ENCODE assay signal across 9 mouse cellular contexts in genomic region chr19:44474158-44474557, GRCm38 (mm10). TPM values are rescaled to one million over a fixed set of nuclear protein-coding genes. Genes with fewer than 3 reads are reported as not detected.
DNase-seq lines count a peak whose midpoint lies in the region; ATAC-seq lines count a peak whose summit lies in the region.
"Had no signal": no experiment of that assay in that cellular context is flagged by ENCODE, and none has a peak within 500 bp of the region (broad histone marks: within the 10 kb centered on the region; RNA-seq: fewer than 3 reads in every experiment).

No protein-coding gene starts in this region.

- 2% methylated on average over 10 of the region's 10 CpGs for WGBS in liver, embryonic 12.5 days (ENCODE audit: insufficient replicate concordance)

- H3K4me3 ChIP-seq in liver, embryonic 12.5 days, result no peak overlapping the region
- H3K4me3 ChIP-seq: limb, embryonic 12.5 days had no signal

- H3K9ac ChIP-seq in liver, embryonic 12.5 days, result no peak overlapping the region
- H3K9ac ChIP-seq: limb, embryonic 12.5 days had no signal

- H3K36me3 ChIP-seq in liver, embryonic 12.5 days, result no peaks in the 10 kb centered on the region
- H3K36me3 ChIP-seq: limb, embryonic 12.5 days had no signal

- no peak overlapping the region for H3K4me2 ChIP-seq in liver, embryonic 12.5 days
- H3K4me2 ChIP-seq: limb, embryonic 12.5 days had no signal

- H3K27ac ChIP-seq in liver, embryonic 12.5 days, result no peak overlapping the region
- H3K27ac ChIP-seq: limb, embryonic 12.5 days had no signal

- 0 out of 2 replicates have a peak, but pooled peaks have one; percentile 42 for ATAC-seq in liver, embryonic 12.5 days

- peaks cover 19% of the 10 kb centered on the region; the same call in 1 of the 2 replicates for H3K27me3 ChIP-seq in liver, embryonic 12.5 days (replicated peaks)
- H3K27me3 ChIP-seq: limb, embryonic 12.5 days had no signal

- DNase-seq in 416B (ENCODE audit: low read depth) (peak; percentile 80), MEL-GATA-1-ER (ENCODE audit: extremely low read depth, low read depth) (peak; percentile 76)
- peak; percentile 73 to 76 for DNase-seq in cerebellum, adult 18-20 months
- DNase-seq in gastrocnemius, adult 18-20 months (ENCODE audit: low spot score), result peak; percentile 92
- DNase-seq in kidney, postnatal 14 days, result peak; percentile 82
- DNase-seq in retina, adult 2 months (ENCODE audit: low read depth, low spot score), result peak; percentile 26
- peak; percentile 85 for DNase-seq in thymus, postnatal 25 days

- H3K4me1 ChIP-seq in liver, embryonic 12.5 days, result no peaks in the 10 kb centered on the region
- H3K4me1 ChIP-seq: limb, embryonic 12.5 days had no signal

- H3K9me3 ChIP-seq in liver, embryonic 12.5 days (replicated peaks), result no peaks in the 10 kb centered on the region
- H3K9me3 ChIP-seq: limb, embryonic 12.5 days had no signal

RNA-seq across cellular contexts. Expression of gene Wnt8b, which starts 19.1 kb away (rescaled TPM):
- not detected for total RNA-seq in gastrocnemius, adult 18-20 months (2021)
- polyA plus RNA-seq in liver, embryonic 12.5 days (2016; fragmentation: Nextera tagmentation; extraction: Ambion mirVana), result not detected in 2 replicates
- polyA plus RNA-seq: limb, embryonic 12.5 days had no signal

Comparison
In these comparisons a context has a peak if more than half of its experiments do, and no peak if none do; other contexts are left out.
1. DNase-seq: peak in every context shown above with its lines; median percentile 92 in gastrocnemius, adult 18-20 months; 85 in thymus, postnatal 25 days; 82 in kidney, postnatal 14 days; 80 in 416B; 76 in MEL-GATA-1-ER; 74 in cerebellum, adult 18-20 months; 26 in retina, adult 2 months.